Mouse (Mus musculus) limb, embryonic 13.5 days (tissue): ENCODE measurements around the gene Tbcd. TPM values are rescaled to one million over a fixed set of nuclear protein-coding genes. Genes with fewer than 3 reads are reported as not detected.

ENCODE experiments used
- ATAC-seq: fragments of 200-750 bp; cut with Nextera tagmentation; 2 replicates; pipeline ENCODE4 v1.8.0; 2017; ENCODE audit warnings: low read depth, moderate number of reproducible peaks, moderate TSS enrichment; ENCODE audit not compliant: low FRiP score
- H3K27ac ChIP-seq: fragments of 300-500 bp; sonication (generic); 2 replicates; pipeline ENCODE4 v1.5.1; 2015; ENCODE audit warnings: inconsistent platforms, mild to moderate bottlenecking, moderate library complexity
- H3K27me3 ChIP-seq: fragments of 300-500 bp; sonication (generic); 2 replicates; pipeline ENCODE4 v1.6.1; 2015; ENCODE audit warnings: mild to moderate bottlenecking, inconsistent platforms
- H3K36me3 ChIP-seq: fragments of 300-500 bp; sonication (generic); 2 replicates; pipeline ENCODE4 v1.6.1; 2015; ENCODE audit warnings: inconsistent platforms, mild to moderate bottlenecking, moderate library complexity
- H3K4me1 ChIP-seq: fragments of 300-500 bp; sonication (generic); 2 replicates; pipeline ENCODE4 v1.6.1; 2015; ENCODE audit warnings: inconsistent platforms
- H3K4me2 ChIP-seq: fragments of 300-500 bp; sonication (generic); replicated peaks from 2 replicates; pipeline ENCODE4 v1.6.1; 2015; ENCODE audit warnings: inconsistent platforms, mild to moderate bottlenecking, moderate library complexity
- H3K4me3 ChIP-seq: fragments of 300-500 bp; sonication (generic); 2 replicates; pipeline ENCODE4 v1.5.1; 2015; ENCODE audit warnings: moderate library complexity, mild to moderate bottlenecking, inconsistent platforms
- H3K9ac ChIP-seq: fragments of 300-500 bp; sonication (generic); 2 replicates; pipeline ENCODE4 v1.6.1; 2015; ENCODE audit warnings: mild to moderate bottlenecking, inconsistent platforms
- H3K9me3 ChIP-seq: fragments of 300-500 bp; sonication (generic); 2 replicates; pipeline ENCODE4 v1.6.1; 2016; ENCODE audit warnings: inconsistent platforms
- WGBS: fragments of 180-500 bp; shearing (Covaris S2); methylation state at CpG from one replicate; pipeline ENCODE4 v1.1.7; 2015; 5-methylcytosine and 5-hydroxymethylcytosine counted together
- polyA plus RNA-seq: library from polyadenylated mRNA; unstranded; fragments of >200 nt; fragmentation: Nextera tagmentation; extraction: Ambion mirVana; gene quantifications from 2 replicates; pipeline ENCODE4 v1.2.1, GENCODE M21; 2015

The Tbcd gene
- polyA plus RNA-seq, 1 experiment from 2014 or later = 42.3 TPM

- 84% methylated on average over 3 of the region's 3 CpGs for WGBS
- peaks cover 11% of the 10 kb centered on the region for H3K36me3 ChIP-seq
- no peak for ATAC-seq
Observed at GRCm38 (mm10) chr11:121558522-121558921, 106.8 kb downstream of the Tbcd start.

GRCm38 (mm10) chr11:121559527-121560293 is 108.0 kb downstream of the Tbcd start:
- WGBS = 86% methylated on average over 4 of the region's 4 CpGs
- no peak for ATAC-seq
- no peak overlapping the region for H3K4me2 ChIP-seq

More at GRCm38 (mm10) chr11:121558522-121558921, 106.8 kb downstream of the Tbcd start:
- H3K27ac ChIP-seq = no peak overlapping the region
- no peak overlapping the region for H3K4me3 ChIP-seq
- no peak overlapping the region for H3K4me2 ChIP-seq
- H3K9me3 ChIP-seq = 0 out of 2 replicates have a peak, but pooled peaks cover 4% of the 10 kb centered on the region
- H3K27me3 ChIP-seq = no peaks in the 10 kb centered on the region
- H3K4me1 ChIP-seq = peaks cover 5% of the 10 kb centered on the region; the same call in 1 of the 2 replicates
- no peak overlapping the region for H3K9ac ChIP-seq

GRCm38 (mm10) chr11:121560294-121560663 is 108.5 kb downstream of the Tbcd start:
- no peak for ATAC-seq
- no peak overlapping the region for H3K27ac ChIP-seq
- H3K9ac ChIP-seq = no peak overlapping the region
- WGBS = 67% methylated on average over 7 of the region's 7 CpGs
- H3K4me3 ChIP-seq = no peak overlapping the region
- H3K4me2 ChIP-seq = no peak overlapping the region
- 0 out of 2 replicates have a peak, but pooled peaks cover 3% of the 10 kb centered on the region for H3K4me1 ChIP-seq
- peaks cover 17% of the 10 kb centered on the region for H3K36me3 ChIP-seq
- 0 out of 2 replicates have a peak, but pooled peaks cover 4% of the 10 kb centered on the region for H3K9me3 ChIP-seq
- H3K27me3 ChIP-seq = no peaks in the 10 kb centered on the region

More at GRCm38 (mm10) chr11:121559527-121560293, 108.0 kb downstream of the Tbcd start:
- H3K27me3 ChIP-seq = no peaks in the 10 kb centered on the region
- H3K27ac ChIP-seq = no peak overlapping the region
- 0 out of 2 replicates have a peak, but pooled peaks cover 4% of the 10 kb centered on the region for H3K9me3 ChIP-seq
- H3K36me3 ChIP-seq = peaks cover 15% of the 10 kb centered on the region
- H3K4me1 ChIP-seq = 0 out of 2 replicates have a peak, but pooled peaks cover 3% of the 10 kb centered on the region
- H3K4me3 ChIP-seq = no peak overlapping the region
- no peak overlapping the region for H3K9ac ChIP-seq

GRCm38 (mm10) chr11:121563312-121563711 is 111.6 kb downstream of the Tbcd start:
- WGBS = 95% methylated on average over 5 of the region's 5 CpGs

GRCm38 (mm10) chr11:121564265-121564664 is 112.5 kb downstream of the Tbcd start:
- H3K27me3 ChIP-seq = no peaks in the 10 kb centered on the region
- H3K9me3 ChIP-seq = no peaks in the 10 kb centered on the region
- no peak for ATAC-seq
- 93% methylated on average over 4 of the region's 4 CpGs for WGBS
- no peak overlapping the region for H3K9ac ChIP-seq
- H3K4me1 ChIP-seq = 0 out of 2 replicates have a peak, but pooled peaks cover 3% of the 10 kb centered on the region
- no peak overlapping the region for H3K4me2 ChIP-seq
- peaks cover 6% of the 10 kb centered on the region for H3K36me3 ChIP-seq
- no peak overlapping the region for H3K27ac ChIP-seq
- no peak overlapping the region for H3K4me3 ChIP-seq

More at GRCm38 (mm10) chr11:121563312-121563711, 111.6 kb downstream of the Tbcd start:
- Histone ChIP-seq H3K4me2 (no peak overlapping the region), H3K4me3 (no peak overlapping the region), H3K9me3 (no peaks in the 10 kb centered on the region), H3K4me1 (0 out of 2 replicates have a peak, but pooled peaks cover 3% of the 10 kb centered on the region), H3K27ac (no peak overlapping the region), H3K27me3 (no peaks in the 10 kb centered on the region), H3K9ac (no peak overlapping the region), H3K36me3 (peaks cover 9% of the 10 kb centered on the region)
- ATAC-seq = no peak

GRCm38 (mm10) chr11:121581856-121582255 is 130.1 kb downstream of the Tbcd start:
- no peak for ATAC-seq
- H3K27ac ChIP-seq = no peak overlapping the region
- no peak overlapping the region for H3K4me3 ChIP-seq
- H3K9me3 ChIP-seq = no peaks in the 10 kb centered on the region
- H3K36me3 ChIP-seq = peaks cover 25% of the 10 kb centered on the region
- no peaks in the 10 kb centered on the region for H3K27me3 ChIP-seq
- H3K9ac ChIP-seq = no peak overlapping the region
- no peaks in the 10 kb centered on the region for H3K4me1 ChIP-seq
- no peak overlapping the region for H3K4me2 ChIP-seq

- Histone ChIP-seq H3K27ac (no peak overlapping the region), H3K4me3 (no peak overlapping the region), H3K27me3 (no peaks in the 10 kb centered on the region), H3K4me2 (no peak overlapping the region), H3K9ac (no peak overlapping the region), H3K36me3 (peaks cover 52% of the 10 kb centered on the region), H3K9me3 (no peaks in the 10 kb centered on the region), H3K4me1 (peaks cover 30% of the 10 kb centered on the region)
- WGBS = 89% methylated on average over 6 of the region's 6 CpGs
- ATAC-seq = no peak
Observed at GRCm38 (mm10) chr11:121597254-121597653, 145.5 kb downstream of the Tbcd start.

GRCm38 (mm10) chr11:121601422-121601821 is 149.7 kb downstream of the Tbcd start:
- Histone ChIP-seq H3K4me2 (no peak overlapping the region), H3K9ac (no peak overlapping the region), H3K9me3 (no peaks in the 10 kb centered on the region), H3K4me3 (no peak overlapping the region), H3K36me3 (peaks cover 60% of the 10 kb centered on the region), H3K4me1 (peaks cover 30% of the 10 kb centered on the region), H3K27me3 (no peaks in the 10 kb centered on the region), H3K27ac (no peak overlapping the region)
- ATAC-seq = no peak
- 64% methylated on average over 3 of the region's 3 CpGs for WGBS

- Histone ChIP-seq H3K9ac (no peak overlapping the region), H3K4me3 (no peak overlapping the region), H3K36me3 (peaks cover 78% of the 10 kb centered on the region), H3K27me3 (no peaks in the 10 kb centered on the region), H3K27ac (no peak overlapping the region), H3K9me3 (no peaks in the 10 kb centered on the region), H3K4me1 (peaks cover 9% of the 10 kb centered on the region; the same call in 1 of the 2 replicates), H3K4me2 (no peak overlapping the region)
- no peak for ATAC-seq
- WGBS = 94% methylated on average over 6 of the region's 6 CpGs
Observed at GRCm38 (mm10) chr11:121605604-121606003, 153.9 kb downstream of the Tbcd start.

GRCm38 (mm10) chr11:121610976-121611375 is 159.2 kb downstream of the Tbcd start:
- Histone ChIP-seq H3K9me3 (0 out of 2 replicates have a peak, but pooled peaks cover 5% of the 10 kb centered on the region), H3K36me3 (peaks cover 69% of the 10 kb centered on the region)
- no peak for ATAC-seq

GRCm38 (mm10) chr11:121615961-121616485 is 164.3 kb downstream of the Tbcd start:
- Histone ChIP-seq H3K4me2 (no peak overlapping the region), H3K4me3 (no peak overlapping the region), H3K36me3 (peaks cover 76% of the 10 kb centered on the region), H3K9ac (no peak overlapping the region), H3K27me3 (no peaks in the 10 kb centered on the region), H3K4me1 (no peaks in the 10 kb centered on the region), H3K9me3 (0 out of 2 replicates have a peak, but pooled peaks cover 5% of the 10 kb centered on the region), H3K27ac (no peak overlapping the region)
- no peak for ATAC-seq
- 79% methylated on average over 3 of the region's 3 CpGs for WGBS

More at GRCm38 (mm10) chr11:121610976-121611375, 159.2 kb downstream of the Tbcd start:
- Histone ChIP-seq H3K4me3 (no peak overlapping the region), H3K4me2 (no peak overlapping the region), H3K9ac (no peak overlapping the region), H3K27ac (no peak overlapping the region), H3K27me3 (no peaks in the 10 kb centered on the region), H3K4me1 (no peaks in the 10 kb centered on the region)

- no peak for ATAC-seq
- H3K36me3 ChIP-seq = peaks cover 74% of the 10 kb centered on the region
Observed at GRCm38 (mm10) chr11:121616501-121616900, 164.8 kb downstream of the Tbcd start.

More at GRCm38 (mm10) chr11:121616501-121616900, 164.8 kb downstream of the Tbcd start:
- Histone ChIP-seq H3K27ac (no peak overlapping the region), H3K4me2 (no peak overlapping the region), H3K4me3 (no peak overlapping the region), H3K9me3 (0 out of 2 replicates have a peak, but pooled peaks cover 5% of the 10 kb centered on the region), H3K27me3 (no peaks in the 10 kb centered on the region), H3K4me1 (no peaks in the 10 kb centered on the region), H3K9ac (no peak overlapping the region)
